Mouse (Mus musculus): Measurements from ENCODE around the gene Gpd1. TPM values are rescaled to one million over a fixed set of nuclear protein-coding genes. Genes with fewer than 3 reads are reported as not detected.
"Not testable (repeated sequence)": the region's sequence is repeated elsewhere in the genome, so short reads cannot be mapped to it uniquely, and the experiment has no call there.

The Gpd1 gene
- total RNA-seq, 2 experiments from 2014 or later, result 54.1 to 67.6 TPM

GRCm38 (mm10) chr15:99735631-99736030 is 18.3 kb downstream of the Gpd1 start:
- peak; percentile 100 for DNase-seq (ENCODE audit: low spot score)
- intact Hi-C loops (cut with DNase I), result no loop called here

GRCm38 (mm10) chr15:99736675-99737074 is 19.4 kb downstream of the Gpd1 start:
- intact Hi-C loops (cut with DNase I), result no loop called here
- DNase-seq (ENCODE audit: low spot score), result no peak

GRCm38 (mm10) chr15:99740229-99740628 is 22.9 kb downstream of the Gpd1 start:
- no peak for DNase-seq (ENCODE audit: low spot score)
- intact Hi-C loops (cut with DNase I), result no loop called here

- DNase-seq (ENCODE audit: low spot score), result no peak
Measured at GRCm38 (mm10) chr15:99754204-99754603, 36.9 kb downstream of the Gpd1 start.

GRCm38 (mm10) chr15:99767467-99767866 is 50.2 kb downstream of the Gpd1 start:
- intact Hi-C loops (cut with DNase I), result no loop called here
- DNase-seq (ENCODE audit: low spot score), result no peak

More at GRCm38 (mm10) chr15:99754204-99754603, 36.9 kb downstream of the Gpd1 start:
- intact Hi-C loops (cut with DNase I), result no loop called here

GRCm38 (mm10) chr15:99768761-99769160 is 51.4 kb downstream of the Gpd1 start:
- intact Hi-C loops (cut with DNase I), result no loop called here
- DNase-seq (ENCODE audit: low spot score), result no peak

- intact Hi-C loops (cut with DNase I), result loop anchor here (5.0 to 10.0 kb wide), 2 partner anchors 174 to 276 kb away; no protein-coding TSS in a partner anchor
- DNase-seq (ENCODE audit: low spot score), result no peak
Measured at GRCm38 (mm10) chr15:99771004-99771500, 53.7 kb downstream of the Gpd1 start.

GRCm38 (mm10) chr15:99771601-99772276 is 54.4 kb downstream of the Gpd1 start:
- peak; percentile 4 for DNase-seq (ENCODE audit: low spot score)
- intact Hi-C loops (cut with DNase I), result loop anchor here (2.0 to 10.0 kb wide), 3 partner anchors 69 to 277 kb away; partner anchors contain the start of gene Smarcd1

GRCm38 (mm10) chr15:99772277-99772880 is 55.1 kb downstream of the Gpd1 start:
- peak; percentile 86 for DNase-seq (ENCODE audit: low spot score)
- intact Hi-C loops (cut with DNase I), result loop anchor here (2.0 to 10.0 kb wide), 3 partner anchors 70 to 278 kb away; partner anchors contain the start of gene Smarcd1

GRCm38 (mm10) chr15:99772881-99772924 is 55.4 kb downstream of the Gpd1 start, which contains the start of gene Cers5:
Gene Cers5 (minus strand): TSS chr15:99772885.
- not testable (repeated sequence) for DNase-seq (ENCODE audit: low spot score)
- intact Hi-C loops (cut with DNase I), result loop anchor here (2.0 to 10.0 kb wide), 3 partner anchors 70 to 278 kb away; partner anchors contain the start of gene Smarcd1

- intact Hi-C loops (cut with DNase I), result loop anchor here (2.0 to 10.0 kb wide), 3 partner anchors 70 to 278 kb away; partner anchors contain the start of gene Smarcd1
- DNase-seq (ENCODE audit: low spot score), result no peak
Measured at GRCm38 (mm10) chr15:99772925-99773324, 55.6 kb downstream of the Gpd1 start.

Other genes with a start within 250 kb of the Gpd1 start
- 1 to 10 TPM; 3.2 to 4.0 TPM for gene Bcdin3d, start 242.8 kb upstream of the Gpd1 start, total RNA-seq (2021)
- gene Faim2, start 189.3 kb upstream of the Gpd1 start, total RNA-seq (2021), result under 1 TPM in 1 of 2 experiments, not detected in 1; 0.11 TPM
- not detected for gene Aqp2, start 138.5 kb upstream of the Gpd1 start, total RNA-seq (2021)
- under 1 TPM in 1 of 2 experiments, not detected in 1; 0.22 TPM for gene Aqp5, start 126.7 kb upstream of the Gpd1 start, total RNA-seq (2021)
- gene Aqp6, start 116.1 kb upstream of the Gpd1 start, total RNA-seq (2021), result not detected
- 1 to 10 TPM; 2.8 to 3.0 TPM for gene Racgap1, start 65.9 kb upstream of the Gpd1 start, total RNA-seq (2021)
- gene Asic1, start 47.1 kb upstream of the Gpd1 start, total RNA-seq (2021), result under 1 TPM; 0.48 to 0.55 TPM
- 10 to 100 TPM; 23.5 to 25.3 TPM for gene Smarcd1, start 15.4 kb upstream of the Gpd1 start, total RNA-seq (2021)
- 1 to 10 TPM; 2.8 to 4.2 TPM for gene Gm17349, start 12.0 kb upstream of the Gpd1 start, total RNA-seq (2021)
- 100 to 1,000 TPM; 227 to 229 TPM for gene Cox14, start 8.1 kb downstream of the Gpd1 start, total RNA-seq (2021)
- gene Cers5, start 55.4 kb downstream of the Gpd1 start, total RNA-seq (2021), result 10 to 100 TPM; 18.2 to 18.5 TPM
- gene Lima1, start 157.9 kb downstream of the Gpd1 start, total RNA-seq (2021), result 10 to 100 TPM; 17.9 to 20.2 TPM
- gene Fam186a, start 249.5 kb downstream of the Gpd1 start, total RNA-seq (2021), result under 1 TPM; 0.06 to 0.10 TPM

Data from heart, postnatal 25 days (tissue).